Mouse (Mus musculus): ENCODE measurements around the gene Ripor2. TPM values are rescaled to one million over a fixed set of nuclear protein-coding genes. Genes with fewer than 3 reads are reported as not detected.

Gene Ripor2
- polyA plus RNA-seq (2014; fragmentation: Nextera tagmentation; extraction: Ambion mirVana), result 2.4 and 3.1 TPM in 2 replicates

GRCm38 (mm10) chr13:24581833-24582232 is at the start of gene Ripor2:
Gene Ripor2 (plus strand): TSS chr13:24582189.
- ATAC-seq (ENCODE audit: low FRiP score, low TSS enrichment), result no peak
- no peaks in the 10 kb centered on the region; the same call in 1 of the 2 replicates for H3K4me1 ChIP-seq (ENCODE audit: control insufficient read depth, insufficient read depth, low read length)
- no peak within 1 kb of the TSS for H3K27ac ChIP-seq (ENCODE audit: low read depth, low read length)
- H3K27me3 ChIP-seq (ENCODE audit: control insufficient read depth, insufficient read depth, low read length), result no peaks in the 10 kb centered on the region
- WGBS, result 86% methylated on average over 10 of the region's 10 CpGs
- no peak within 1 kb of the TSS for H3K9ac ChIP-seq (ENCODE audit: low read depth, low read length)
- H3K4me2 ChIP-seq (replicated peaks; ENCODE audit: low read depth, low read length), result no peak within 1 kb of the TSS
- H3K36me3 ChIP-seq (ENCODE audit: control insufficient read depth, insufficient read depth, low read length), result no peaks in the 10 kb centered on the region
- H3K9me3 ChIP-seq (ENCODE audit: control insufficient read depth, low read length), result no peaks in the 10 kb centered on the region
- no peak within 1 kb of the TSS for H3K4me3 ChIP-seq (ENCODE audit: low read length)

GRCm38 (mm10) chr13:24536531-24537167 is 45.3 kb upstream of the Ripor2 start:
- WGBS, result 83% methylated on average over 6 of the region's 6 CpGs
- no peak for ATAC-seq (ENCODE audit: low FRiP score, low TSS enrichment)
- Histone ChIP-seq H3K9me3 (ENCODE audit: control insufficient read depth, low read length) (no peaks in the 10 kb centered on the region), H3K9ac (ENCODE audit: low read depth, low read length) (no peak overlapping the region), H3K36me3 (ENCODE audit: control insufficient read depth, insufficient read depth, low read length) (no peaks in the 10 kb centered on the region), H3K4me1 (ENCODE audit: control insufficient read depth, insufficient read depth, low read length) (no peaks in the 10 kb centered on the region), H3K4me2 (replicated peaks; ENCODE audit: low read depth, low read length) (no peak overlapping the region), H3K27ac (ENCODE audit: low read depth, low read length) (no peak overlapping the region), H3K4me3 (ENCODE audit: low read length) (no peak overlapping the region), H3K27me3 (ENCODE audit: control insufficient read depth, insufficient read depth, low read length) (no peaks in the 10 kb centered on the region)

GRCm38 (mm10) chr13:24538012-24538411 is 44.0 kb upstream of the Ripor2 start:
- H3K9me3 ChIP-seq (ENCODE audit: control insufficient read depth, low read length), result no peaks in the 10 kb centered on the region
- ATAC-seq (ENCODE audit: low FRiP score, low TSS enrichment), result no peak
- H3K36me3 ChIP-seq (ENCODE audit: control insufficient read depth, insufficient read depth, low read length), result no peaks in the 10 kb centered on the region
- no peak overlapping the region for H3K4me2 ChIP-seq (replicated peaks; ENCODE audit: low read depth, low read length)
- no peak overlapping the region for H3K4me3 ChIP-seq (ENCODE audit: low read length)
- H3K27me3 ChIP-seq (ENCODE audit: control insufficient read depth, insufficient read depth, low read length), result no peaks in the 10 kb centered on the region
- H3K9ac ChIP-seq (ENCODE audit: low read depth, low read length), result no peak overlapping the region
- WGBS, result 88% methylated on average over 2 of the region's 2 CpGs
- H3K27ac ChIP-seq (ENCODE audit: low read depth, low read length), result no peak overlapping the region
- no peaks in the 10 kb centered on the region for H3K4me1 ChIP-seq (ENCODE audit: control insufficient read depth, insufficient read depth, low read length)

- WGBS, result 78% methylated on average over 5 of the region's 5 CpGs
- Histone ChIP-seq H3K4me1 (ENCODE audit: control insufficient read depth, insufficient read depth, low read length) (no peaks in the 10 kb centered on the region), H3K4me3 (ENCODE audit: low read length) (no peak overlapping the region), H3K27me3 (ENCODE audit: control insufficient read depth, insufficient read depth, low read length) (no peaks in the 10 kb centered on the region), H3K36me3 (ENCODE audit: control insufficient read depth, insufficient read depth, low read length) (no peaks in the 10 kb centered on the region), H3K9ac (ENCODE audit: low read depth, low read length) (no peak overlapping the region), H3K27ac (ENCODE audit: low read depth, low read length) (no peak overlapping the region), H3K9me3 (ENCODE audit: control insufficient read depth, low read length) (no peaks in the 10 kb centered on the region), H3K4me2 (replicated peaks; ENCODE audit: low read depth, low read length) (no peak overlapping the region)
- no peak for ATAC-seq (ENCODE audit: low FRiP score, low TSS enrichment)
Measured at GRCm38 (mm10) chr13:24538941-24539340, 43.0 kb upstream of the Ripor2 start.

DNA sequence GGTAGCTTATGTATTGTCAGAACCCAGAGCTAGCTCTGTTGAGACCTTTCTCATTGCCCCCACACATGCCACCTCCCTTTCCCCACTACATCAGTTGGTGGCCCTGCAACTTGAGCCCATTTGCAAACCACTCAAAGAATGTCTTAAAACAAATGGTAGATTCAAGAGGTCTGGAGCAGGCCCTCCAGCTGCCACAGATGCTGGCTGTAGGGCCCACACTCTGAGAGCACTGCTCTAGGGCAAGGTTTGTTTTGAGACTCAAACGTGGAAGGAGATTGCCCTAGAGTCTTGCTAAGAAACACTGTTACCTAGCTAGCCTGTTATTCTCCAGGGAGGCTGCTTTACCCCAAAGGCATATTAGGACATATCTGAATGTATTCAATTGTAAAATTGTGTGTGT is 36.3 kb upstream of the Ripor2 start:
- Histone ChIP-seq H3K36me3 (ENCODE audit: control insufficient read depth, insufficient read depth, low read length) (no peaks in the 10 kb centered on the region), H3K4me2 (replicated peaks; ENCODE audit: low read depth, low read length) (no peak overlapping the region), H3K4me3 (ENCODE audit: low read length) (no peak overlapping the region), H3K9me3 (ENCODE audit: control insufficient read depth, low read length) (no peaks in the 10 kb centered on the region), H3K4me1 (ENCODE audit: control insufficient read depth, insufficient read depth, low read length) (0 out of 2 replicates have a peak, but pooled peaks cover 2% of the 10 kb centered on the region), H3K27ac (ENCODE audit: low read depth, low read length) (no peak overlapping the region), H3K27me3 (ENCODE audit: control insufficient read depth, insufficient read depth, low read length) (no peaks in the 10 kb centered on the region), H3K9ac (ENCODE audit: low read depth, low read length) (no peak overlapping the region)
- ATAC-seq (ENCODE audit: low FRiP score, low TSS enrichment), result no peak
- WGBS, result 48% methylated on average over 1 of the region's 1 CpGs

- no peak overlapping the region for H3K27ac ChIP-seq (ENCODE audit: low read depth, low read length)
- no peak overlapping the region for H3K4me2 ChIP-seq (replicated peaks; ENCODE audit: low read depth, low read length)
- no peaks in the 10 kb centered on the region for H3K27me3 ChIP-seq (ENCODE audit: control insufficient read depth, insufficient read depth, low read length)
- 0 out of 2 replicates have a peak, but pooled peaks cover 2% of the 10 kb centered on the region for H3K4me1 ChIP-seq (ENCODE audit: control insufficient read depth, insufficient read depth, low read length)
- H3K9me3 ChIP-seq (ENCODE audit: control insufficient read depth, low read length), result no peaks in the 10 kb centered on the region
- no peak for ATAC-seq (ENCODE audit: low FRiP score, low TSS enrichment)
- no peaks in the 10 kb centered on the region for H3K36me3 ChIP-seq (ENCODE audit: control insufficient read depth, insufficient read depth, low read length)
- no peak overlapping the region for H3K9ac ChIP-seq (ENCODE audit: low read depth, low read length)
- WGBS, result 77% methylated on average over 12 of the region's 12 CpGs
- H3K4me3 ChIP-seq (ENCODE audit: low read length), result no peak overlapping the region
Measured at GRCm38 (mm10) chr13:24546801-24547459, 35.1 kb upstream of the Ripor2 start.

DNA sequence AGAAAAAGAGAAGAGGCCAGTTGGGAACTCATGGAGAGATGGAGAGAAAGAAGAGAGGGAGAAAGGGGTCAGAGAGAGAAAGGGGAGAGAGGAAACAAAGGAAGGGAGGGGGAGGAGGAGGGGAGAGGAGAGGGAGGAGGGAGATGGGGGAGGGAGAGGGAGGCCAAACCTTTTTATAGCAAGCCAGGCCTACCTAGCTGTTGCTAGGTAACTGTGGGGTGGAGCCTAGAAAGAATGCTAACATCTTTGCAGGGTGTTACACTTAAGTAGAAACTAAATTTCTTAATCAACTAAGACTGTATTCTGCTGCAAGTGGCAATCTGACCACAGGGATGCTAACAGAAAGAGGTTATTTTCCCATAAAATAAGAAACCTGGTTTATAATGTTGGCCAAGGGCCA is 33.1 kb upstream of the Ripor2 start:
- Histone ChIP-seq H3K9me3 (ENCODE audit: control insufficient read depth, low read length) (no peaks in the 10 kb centered on the region), H3K4me1 (ENCODE audit: control insufficient read depth, insufficient read depth, low read length) (0 out of 2 replicates have a peak, but pooled peaks cover 2% of the 10 kb centered on the region), H3K4me2 (replicated peaks; ENCODE audit: low read depth, low read length) (no peak overlapping the region), H3K27ac (ENCODE audit: low read depth, low read length) (no peak overlapping the region), H3K36me3 (ENCODE audit: control insufficient read depth, insufficient read depth, low read length) (no peaks in the 10 kb centered on the region), H3K9ac (ENCODE audit: low read depth, low read length) (no peak overlapping the region), H3K4me3 (ENCODE audit: low read length) (no peak overlapping the region), H3K27me3 (ENCODE audit: control insufficient read depth, insufficient read depth, low read length) (no peaks in the 10 kb centered on the region)
- no peak for ATAC-seq (ENCODE audit: low FRiP score, low TSS enrichment)

- Histone ChIP-seq H3K27me3 (ENCODE audit: control insufficient read depth, insufficient read depth, low read length) (no peaks in the 10 kb centered on the region), H3K9me3 (ENCODE audit: control insufficient read depth, low read length) (no peaks in the 10 kb centered on the region), H3K9ac (ENCODE audit: low read depth, low read length) (no peak overlapping the region), H3K4me2 (replicated peaks; ENCODE audit: low read depth, low read length) (no peak overlapping the region), H3K36me3 (ENCODE audit: control insufficient read depth, insufficient read depth, low read length) (no peaks in the 10 kb centered on the region), H3K4me3 (ENCODE audit: low read length) (no peak overlapping the region), H3K27ac (ENCODE audit: low read depth, low read length) (no peak overlapping the region), H3K4me1 (ENCODE audit: control insufficient read depth, insufficient read depth, low read length) (0 out of 2 replicates have a peak, but pooled peaks cover 2% of the 10 kb centered on the region)
- 65% methylated on average over 8 of the region's 14 CpGs for WGBS
- no peak for ATAC-seq (ENCODE audit: low FRiP score, low TSS enrichment)
Measured at GRCm38 (mm10) chr13:24551100-24551931, 30.7 kb upstream of the Ripor2 start.

GRCm38 (mm10) chr13:24552039-24552438 is 29.9 kb upstream of the Ripor2 start:
- no peaks in the 10 kb centered on the region for H3K36me3 ChIP-seq (ENCODE audit: control insufficient read depth, insufficient read depth, low read length)

More at GRCm38 (mm10) chr13:24552039-24552438, 29.9 kb upstream of the Ripor2 start:
- Histone ChIP-seq H3K9me3 (ENCODE audit: control insufficient read depth, low read length) (no peaks in the 10 kb centered on the region), H3K4me1 (ENCODE audit: control insufficient read depth, insufficient read depth, low read length) (0 out of 2 replicates have a peak, but pooled peaks cover 2% of the 10 kb centered on the region), H3K4me2 (replicated peaks; ENCODE audit: low read depth, low read length) (no peak overlapping the region), H3K27me3 (ENCODE audit: control insufficient read depth, insufficient read depth, low read length) (no peaks in the 10 kb centered on the region), H3K4me3 (ENCODE audit: low read length) (no peak overlapping the region), H3K9ac (ENCODE audit: low read depth, low read length) (no peak overlapping the region), H3K27ac (ENCODE audit: low read depth, low read length) (no peak overlapping the region)
- ATAC-seq (ENCODE audit: low FRiP score, low TSS enrichment), result no peak
- WGBS, result 79% methylated on average over 4 of the region's 4 CpGs
